Mouse (Mus musculus) heart, embryonic 13.5 days (tissue): ENCODE data around the gene Tmc2. TPM values are rescaled to one million over a fixed set of nuclear protein-coding genes. Genes with fewer than 3 reads are reported as not detected.

Experiments used
- ATAC-seq: fragments of 200-750 bp; cut with Nextera tagmentation; 2 replicates; pipeline ENCODE4 v1.8.0; 2017; ENCODE audit warnings: moderate TSS enrichment; ENCODE audit not compliant: insufficient number of reproducible peaks, low FRiP score, low TSS enrichment; ENCODE audit errors: extremely low read depth
- H3K27ac ChIP-seq: fragments of 300-500 bp; sonication (generic); replicated peaks from 2 replicates; pipeline ENCODE4 v1.5.1; 2015; ENCODE audit warnings: moderate library complexity, mild to moderate bottlenecking, inconsistent platforms
- H3K27me3 ChIP-seq: fragments of 300-500 bp; sonication (generic); replicated peaks from 2 replicates; pipeline ENCODE4 v1.6.1; 2015; ENCODE audit warnings: mild to moderate bottlenecking, inconsistent platforms
- H3K36me3 ChIP-seq: fragments of 300-500 bp; sonication (generic); 2 replicates; pipeline ENCODE4 v1.6.1; 2015; ENCODE audit warnings: mild to moderate bottlenecking, inconsistent platforms
- H3K4me1 ChIP-seq: fragments of 300-500 bp; sonication (generic); 2 replicates; pipeline ENCODE4 v1.6.1; 2015; ENCODE audit warnings: inconsistent platforms
- H3K4me2 ChIP-seq: fragments of 300-500 bp; sonication (generic); 2 replicates; pipeline ENCODE4 v1.6.1; 2015; ENCODE audit warnings: inconsistent platforms, mild to moderate bottlenecking, moderate library complexity
- H3K4me3 ChIP-seq: fragments of 300-500 bp; sonication (generic); 2 replicates; pipeline ENCODE4 v1.5.1; 2015; ENCODE audit warnings: moderate library complexity, mild to moderate bottlenecking, inconsistent platforms
- H3K9ac ChIP-seq: fragments of 300-500 bp; sonication (generic); 2 replicates; pipeline ENCODE4 v1.6.1; 2015; ENCODE audit warnings: inconsistent platforms, mild to moderate bottlenecking, moderate library complexity
- H3K9me3 ChIP-seq: fragments of 300-500 bp; sonication (generic); 2 replicates; pipeline ENCODE4 v1.6.1; 2016; ENCODE audit warnings: inconsistent platforms
- WGBS: fragments of 180-500 bp; shearing (Covaris S2); methylation state at CpG from one replicate; pipeline ENCODE4 v1.1.7; 2015; ENCODE audit warnings: mixed read lengths; 5-methylcytosine and 5-hydroxymethylcytosine counted together
- polyA plus RNA-seq: library from polyadenylated mRNA; unstranded; fragments of >200 nt; fragmentation: Nextera tagmentation; extraction: Ambion mirVana; gene quantifications from 2 replicates; pipeline ENCODE4 v1.2.1, GENCODE M21; 2015

The Tmc2 gene
- polyA plus RNA-seq, 1 experiment from 2014 or later: not detected

GRCm38 (mm10) chr2:130178381-130178705, 16.7 kb upstream of the Tmc2 start:
- 0% methylated on average over 11 of the region's 11 CpGs for WGBS
- no peak for ATAC-seq
- Histone ChIP-seq H3K27me3 (no peaks in the 10 kb centered on the region), H3K27ac (peak overlapping the region; percentile 96), H3K9me3 (0 out of 2 replicates have a peak, but pooled peaks cover 4% of the 10 kb centered on the region), H3K36me3 (peaks cover 37% of the 10 kb centered on the region), H3K4me3 (peak overlapping the region; percentile 100), H3K9ac (peak overlapping the region; percentile 100), H3K4me1 (peaks cover 25% of the 10 kb centered on the region), H3K4me2 (peak overlapping the region; percentile 89)

GRCm38 (mm10) chr2:130178706-130179506, 16.1 kb upstream of the Tmc2 start, which contains the start of gene Snrpb:
Snrpb (minus strand) TSS chr2:130179403.
- Histone ChIP-seq H3K4me1 (peaks cover 25% of the 10 kb centered on the region), H3K9me3 (0 out of 2 replicates have a peak, but pooled peaks cover 4% of the 10 kb centered on the region), H3K4me3 (peak within 1 kb of the TSS; percentile 100), H3K4me2 (peak within 1 kb of the TSS; percentile 89), H3K9ac (peak within 1 kb of the TSS; percentile 100), H3K36me3 (peaks cover 31% of the 10 kb centered on the region), H3K27me3 (no peaks in the 10 kb centered on the region), H3K27ac (peak within 1 kb of the TSS; percentile 96)
- WGBS: under 1% methylated on average over 81 of the region's 81 CpGs
- peak; percentile 74; the same call in 1 of the 2 replicates for ATAC-seq

GRCm38 (mm10) chr2:130179507-130180019, 15.4 kb upstream of the Tmc2 start:
- H3K27ac ChIP-seq: peak overlapping the region; percentile 61
- peaks cover 25% of the 10 kb centered on the region for H3K36me3 ChIP-seq
- peak overlapping the region; percentile 100 for H3K9ac ChIP-seq
- H3K9me3 ChIP-seq: 0 out of 2 replicates have a peak, but pooled peaks cover 4% of the 10 kb centered on the region
- H3K4me2 ChIP-seq: peak overlapping the region; percentile 89
- H3K4me3 ChIP-seq: peak overlapping the region; percentile 100
- H3K27me3 ChIP-seq: no peaks in the 10 kb centered on the region
- WGBS: 2% methylated on average over 15 of the region's 15 CpGs
- peaks cover 25% of the 10 kb centered on the region for H3K4me1 ChIP-seq
- peak; percentile 47; the same call in 1 of the 2 replicates for ATAC-seq

GRCm38 (mm10) chr2:130188391-130188790, 6.6 kb upstream of the Tmc2 start:
- H3K4me1 ChIP-seq: no peaks in the 10 kb centered on the region

GRCm38 (mm10) chr2:130200961-130201360, 6.0 kb downstream of the Tmc2 start:
- ATAC-seq: no peak
- Histone ChIP-seq H3K9ac (no peak overlapping the region), H3K4me1 (no peaks in the 10 kb centered on the region), H3K36me3 (no peaks in the 10 kb centered on the region), H3K9me3 (no peaks in the 10 kb centered on the region), H3K4me3 (no peak overlapping the region), H3K27me3 (peaks cover 7% of the 10 kb centered on the region; the same call in 1 of the 2 replicates), H3K27ac (no peak overlapping the region), H3K4me2 (no peak overlapping the region)
- 75% methylated on average over 5 of the region's 5 CpGs for WGBS

More at GRCm38 (mm10) chr2:130188391-130188790, 6.6 kb upstream of the Tmc2 start:
- no peak for ATAC-seq
- no peaks in the 10 kb centered on the region for H3K27me3 ChIP-seq
- H3K9ac ChIP-seq: no peak overlapping the region
- H3K4me2 ChIP-seq: no peak overlapping the region
- H3K4me3 ChIP-seq: no peak overlapping the region
- 75% methylated on average over 12 of the region's 12 CpGs for WGBS
- H3K9me3 ChIP-seq: peaks cover 11% of the 10 kb centered on the region; the same call in 1 of the 2 replicates
- H3K36me3 ChIP-seq: no peaks in the 10 kb centered on the region
- no peak overlapping the region for H3K27ac ChIP-seq

- Histone ChIP-seq H3K36me3 (no peaks in the 10 kb centered on the region), H3K4me3 (no peak overlapping the region)
- WGBS: 52% methylated on average over 2 of the region's 2 CpGs
Measured at GRCm38 (mm10) chr2:130207376-130207775, 12.4 kb downstream of the Tmc2 start.

GRCm38 (mm10) chr2:130207996-130208395, 13.0 kb downstream of the Tmc2 start:
- Histone ChIP-seq H3K36me3 (no peaks in the 10 kb centered on the region), H3K4me1 (no peaks in the 10 kb centered on the region)

More at GRCm38 (mm10) chr2:130207376-130207775, 12.4 kb downstream of the Tmc2 start:
- H3K9ac ChIP-seq: no peak overlapping the region
- no peaks in the 10 kb centered on the region for H3K4me1 ChIP-seq
- H3K27me3 ChIP-seq: no peaks in the 10 kb centered on the region
- H3K4me2 ChIP-seq: no peak overlapping the region
- no peak for ATAC-seq
- H3K9me3 ChIP-seq: no peaks in the 10 kb centered on the region
- H3K27ac ChIP-seq: no peak overlapping the region

GRCm38 (mm10) chr2:130209636-130210035, 14.6 kb downstream of the Tmc2 start:
- Histone ChIP-seq H3K4me1 (no peaks in the 10 kb centered on the region), H3K9ac (no peak overlapping the region), H3K27ac (no peak overlapping the region), H3K9me3 (no peaks in the 10 kb centered on the region), H3K4me3 (no peak overlapping the region), H3K4me2 (no peak overlapping the region), H3K27me3 (no peaks in the 10 kb centered on the region), H3K36me3 (no peaks in the 10 kb centered on the region)
- no peak for ATAC-seq
- 82% methylated on average over 3 of the region's 3 CpGs for WGBS

More at GRCm38 (mm10) chr2:130207996-130208395, 13.0 kb downstream of the Tmc2 start:
- ATAC-seq: no peak
- H3K4me3 ChIP-seq: no peak overlapping the region
- H3K4me2 ChIP-seq: no peak overlapping the region
- H3K9ac ChIP-seq: no peak overlapping the region
- no peak overlapping the region for H3K27ac ChIP-seq
- 66% methylated on average over 3 of the region's 3 CpGs for WGBS
- H3K9me3 ChIP-seq: no peaks in the 10 kb centered on the region
- no peaks in the 10 kb centered on the region for H3K27me3 ChIP-seq

GRCm38 (mm10) chr2:130211581-130211980, 16.6 kb downstream of the Tmc2 start:
- H3K9me3 ChIP-seq: no peaks in the 10 kb centered on the region
- H3K4me3 ChIP-seq: no peak overlapping the region
- H3K4me2 ChIP-seq: no peak overlapping the region
- H3K36me3 ChIP-seq: no peaks in the 10 kb centered on the region
- no peaks in the 10 kb centered on the region for H3K27me3 ChIP-seq
- H3K27ac ChIP-seq: no peak overlapping the region
- H3K4me1 ChIP-seq: no peaks in the 10 kb centered on the region
- no peak overlapping the region for H3K9ac ChIP-seq
- 77% methylated on average over 2 of the region's 2 CpGs for WGBS
- ATAC-seq: no peak

GRCm38 (mm10) chr2:130246912-130247311, 51.9 kb downstream of the Tmc2 start:
- no peak overlapping the region for H3K9ac ChIP-seq
- no peaks in the 10 kb centered on the region for H3K9me3 ChIP-seq
- H3K36me3 ChIP-seq: no peaks in the 10 kb centered on the region
- no peak overlapping the region for H3K4me3 ChIP-seq
- no peak for ATAC-seq
- 43% methylated on average over 9 of the region's 9 CpGs for WGBS
- H3K27me3 ChIP-seq: peaks cover 3% of the 10 kb centered on the region; the same call in 1 of the 2 replicates
- H3K27ac ChIP-seq: no peak overlapping the region
- no peaks in the 10 kb centered on the region for H3K4me1 ChIP-seq
- no peak overlapping the region for H3K4me2 ChIP-seq

- Histone ChIP-seq H3K27ac (no peak overlapping the region), H3K4me3 (no peak overlapping the region), H3K27me3 (peaks cover 3% of the 10 kb centered on the region; the same call in 1 of the 2 replicates), H3K4me1 (no peaks in the 10 kb centered on the region), H3K36me3 (no peaks in the 10 kb centered on the region), H3K9me3 (no peaks in the 10 kb centered on the region), H3K9ac (no peak overlapping the region), H3K4me2 (no peak overlapping the region)
- ATAC-seq: no peak
- WGBS: 46% methylated on average over 7 of the region's 7 CpGs
Measured at GRCm38 (mm10) chr2:130248226-130248625, 53.2 kb downstream of the Tmc2 start.
